Mouse (Mus musculus): ENCODE results near the gene Psmd9. TPM values are rescaled to one million over a fixed set of nuclear protein-coding genes. Genes with fewer than 3 reads are reported as not detected.

Gene Psmd9
- polyA plus RNA-seq, 1 experiment from 2014 or later: 51.4 TPM

DNA sequence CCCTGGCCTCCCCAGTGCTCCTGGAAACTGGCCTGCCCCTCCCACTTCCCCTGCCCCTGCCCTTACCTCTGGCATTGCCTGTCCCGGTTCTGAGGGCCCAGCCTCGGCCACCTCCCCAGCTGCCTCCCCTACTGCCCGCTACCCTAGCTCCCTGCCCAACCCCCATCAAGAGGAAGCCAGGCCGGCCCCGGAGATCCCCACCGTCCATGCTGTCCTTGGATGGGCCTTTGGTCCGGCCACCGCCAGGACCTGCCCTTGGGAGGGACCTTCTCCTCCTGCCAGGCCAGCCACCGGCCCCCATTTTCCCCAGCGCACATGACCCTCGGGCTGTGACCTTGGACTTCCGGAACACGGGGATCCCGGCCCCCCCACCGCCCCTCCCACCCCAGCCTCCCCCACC is 8.9 kb upstream of the Psmd9 start:
- no peak overlapping the region for H3K27ac ChIP-seq (replicated peaks)
- H3K9ac ChIP-seq (ENCODE audit: low read length): no peak overlapping the region
- H3K4me3 ChIP-seq (ENCODE audit: low read depth, low read length): no peak overlapping the region
- peaks cover 59% of the 10 kb centered on the region for H3K36me3 ChIP-seq (ENCODE audit: control insufficient read depth, insufficient read depth, low read length)
- H3K9me3 ChIP-seq (ENCODE audit: control insufficient read depth, low read length): no peaks in the 10 kb centered on the region
- H3K27me3 ChIP-seq (ENCODE audit: control insufficient read depth, insufficient read depth, low read length): no peaks in the 10 kb centered on the region
- H3K4me2 ChIP-seq (replicated peaks; ENCODE audit: low read depth): no peak overlapping the region
- H3K4me1 ChIP-seq (replicated peaks; ENCODE audit: control insufficient read depth, insufficient read depth): no peaks in the 10 kb centered on the region
- TF ChIP-seq EP300 (optimal IDR thresholded peaks at IDR 0.05): no peak
- no peak for TF ChIP-seq CTCF (IDR thresholded peaks at IDR 0.05; ENCODE audit: low read depth)
- ATAC-seq (ENCODE audit: low FRiP score, low TSS enrichment) (no peak), DNase-seq (ENCODE audit: low spot score) (no peak)
- 91% methylated on average over 13 of the region's 15 CpGs for WGBS

DNA sequence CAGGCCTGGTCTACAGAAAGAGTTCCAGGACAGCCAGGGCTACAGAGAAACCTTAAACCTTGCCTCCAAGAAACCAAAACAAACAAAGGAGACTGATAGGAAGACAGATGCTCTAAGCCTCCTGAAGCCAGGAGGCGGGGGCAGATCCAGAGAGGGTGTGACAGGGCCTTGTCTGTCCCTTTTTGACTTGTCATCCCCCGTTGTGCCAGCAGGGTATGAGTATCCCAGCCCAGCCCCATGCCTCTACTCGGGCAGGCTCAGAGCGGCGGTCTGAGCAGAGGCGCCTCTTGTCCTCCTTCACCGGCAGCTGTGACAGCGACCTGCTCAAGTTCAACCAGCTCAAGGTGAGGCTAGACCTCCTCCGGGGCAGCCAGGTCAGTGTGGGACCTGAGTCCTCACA is 6.3 kb upstream of the Psmd9 start:
- Histone ChIP-seq H3K27me3 (ENCODE audit: control insufficient read depth, insufficient read depth, low read length) (no peaks in the 10 kb centered on the region), H3K4me2 (replicated peaks; ENCODE audit: low read depth) (no peak overlapping the region), H3K36me3 (ENCODE audit: control insufficient read depth, insufficient read depth, low read length) (peaks cover 63% of the 10 kb centered on the region), H3K4me3 (ENCODE audit: low read depth, low read length) (no peak overlapping the region), H3K9ac (ENCODE audit: low read length) (no peak overlapping the region), H3K9me3 (ENCODE audit: control insufficient read depth, low read length) (no peaks in the 10 kb centered on the region), H3K4me1 (replicated peaks; ENCODE audit: control insufficient read depth, insufficient read depth) (no peaks in the 10 kb centered on the region), H3K27ac (replicated peaks) (no peak overlapping the region)
- ATAC-seq (ENCODE audit: low FRiP score, low TSS enrichment) (0 out of 2 replicates have a peak, but pooled peaks have one; percentile 27), DNase-seq (ENCODE audit: low spot score) (no peak)
- WGBS: 77% methylated on average over 9 of the region's 9 CpGs
- no peak for TF ChIP-seq EP300 (optimal IDR thresholded peaks at IDR 0.05)
- no peak for TF ChIP-seq CTCF (IDR thresholded peaks at IDR 0.05; ENCODE audit: low read depth)

DNA sequence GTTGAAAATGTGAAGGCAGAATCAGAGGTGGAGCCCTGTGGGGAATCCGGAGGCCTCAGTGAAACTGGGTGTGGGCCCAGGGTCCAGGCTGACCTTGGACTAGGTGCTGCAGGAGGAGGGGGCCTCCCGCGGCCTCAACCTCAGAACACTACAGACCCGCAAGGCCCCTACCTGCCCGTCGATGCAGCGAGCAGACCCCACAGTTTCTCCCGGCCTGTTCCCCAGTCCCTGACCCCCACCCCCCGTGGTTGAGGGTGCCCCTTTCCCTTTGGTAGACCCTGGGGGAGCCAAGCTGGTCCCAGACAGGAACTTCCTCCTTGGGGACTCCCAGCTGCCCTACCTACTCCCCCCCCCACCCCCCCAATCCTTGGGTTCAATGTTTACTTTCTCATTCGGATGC is 2.8 kb upstream of the Psmd9 start:
- Histone ChIP-seq H3K27me3 (ENCODE audit: control insufficient read depth, insufficient read depth, low read length) (no peaks in the 10 kb centered on the region), H3K4me2 (replicated peaks; ENCODE audit: low read depth) (no peak overlapping the region), H3K4me1 (replicated peaks; ENCODE audit: control insufficient read depth, insufficient read depth) (no peaks in the 10 kb centered on the region), H3K27ac (replicated peaks) (no peak overlapping the region), H3K36me3 (ENCODE audit: control insufficient read depth, insufficient read depth, low read length) (peaks cover 36% of the 10 kb centered on the region), H3K9ac (ENCODE audit: low read length) (no peak overlapping the region), H3K4me3 (ENCODE audit: low read depth, low read length) (no peak overlapping the region), H3K9me3 (ENCODE audit: control insufficient read depth, low read length) (no peaks in the 10 kb centered on the region)
- ATAC-seq (ENCODE audit: low FRiP score, low TSS enrichment) (no peak), DNase-seq (ENCODE audit: low spot score) (no peak)
- no peak for TF ChIP-seq CTCF (IDR thresholded peaks at IDR 0.05; ENCODE audit: low read depth)
- TF ChIP-seq EP300 (optimal IDR thresholded peaks at IDR 0.05): no peak
- 76% methylated on average over 10 of the region's 10 CpGs for WGBS

DNA sequence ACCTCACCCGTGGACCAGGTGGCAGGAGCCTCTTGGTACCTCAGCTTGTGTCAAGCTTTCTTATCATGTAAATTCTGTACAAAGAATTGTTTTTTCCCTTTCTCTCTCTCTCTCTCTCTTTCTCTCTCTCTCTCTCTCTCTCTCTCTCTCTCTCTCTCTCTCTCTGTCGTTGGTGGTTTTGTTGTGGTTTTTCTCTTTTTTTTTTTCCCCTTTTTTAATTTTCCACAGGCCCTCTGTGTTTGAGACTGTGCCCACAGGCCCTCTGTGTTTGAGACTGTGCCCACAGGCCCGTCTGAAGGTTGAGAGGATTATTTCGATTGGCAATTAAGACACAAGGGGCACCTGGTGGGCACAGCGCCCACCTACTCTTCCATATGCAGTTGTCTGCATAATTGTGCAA is 1.6 kb upstream of the Psmd9 start:
- Histone ChIP-seq H3K4me1 (replicated peaks; ENCODE audit: control insufficient read depth, insufficient read depth) (no peaks in the 10 kb centered on the region; the same call in 1 of the 2 replicates), H3K4me3 (ENCODE audit: low read depth, low read length) (no peak overlapping the region), H3K4me2 (replicated peaks; ENCODE audit: low read depth) (no peak overlapping the region), H3K36me3 (ENCODE audit: control insufficient read depth, insufficient read depth, low read length) (peaks cover 32% of the 10 kb centered on the region), H3K27ac (replicated peaks) (no peak overlapping the region), H3K27me3 (ENCODE audit: control insufficient read depth, insufficient read depth, low read length) (no peaks in the 10 kb centered on the region), H3K9me3 (ENCODE audit: control insufficient read depth, low read length) (no peaks in the 10 kb centered on the region), H3K9ac (ENCODE audit: low read length) (no peak overlapping the region)
- DNase-seq (ENCODE audit: low spot score) (no peak), ATAC-seq (ENCODE audit: low FRiP score, low TSS enrichment) (no peak)
- no peak for TF ChIP-seq EP300 (optimal IDR thresholded peaks at IDR 0.05)
- no peak for TF ChIP-seq CTCF (IDR thresholded peaks at IDR 0.05; ENCODE audit: low read depth)
- 56% methylated on average over 5 of the region's 5 CpGs for WGBS

DNA sequence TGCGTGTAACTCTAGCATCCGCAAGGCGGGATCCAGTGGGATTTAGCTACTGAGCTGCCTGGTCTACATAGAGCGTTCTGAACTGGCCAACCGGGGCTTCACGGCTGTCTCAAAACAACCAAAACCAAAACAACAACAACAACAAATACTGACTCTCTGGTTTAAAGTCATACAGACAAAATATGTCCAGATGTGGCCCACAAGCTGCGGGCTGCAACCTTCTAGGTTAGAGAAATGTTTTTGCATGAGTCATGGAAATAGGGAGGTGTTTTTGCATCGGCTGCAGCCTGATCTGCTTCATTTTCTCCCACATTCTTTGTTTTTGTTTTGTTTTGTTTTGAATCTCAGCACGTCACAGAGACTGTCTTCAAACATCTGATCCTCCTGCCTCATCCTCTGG is 1.2 kb downstream of the Psmd9 start:
- no peak overlapping the region for H3K9ac ChIP-seq (ENCODE audit: low read length)
- H3K9me3 ChIP-seq (ENCODE audit: control insufficient read depth, low read length): no peaks in the 10 kb centered on the region
- H3K27ac ChIP-seq (replicated peaks): no peak overlapping the region
- H3K36me3 ChIP-seq (ENCODE audit: control insufficient read depth, insufficient read depth, low read length): peaks cover 14% of the 10 kb centered on the region
- DNase-seq (ENCODE audit: low spot score): no peak
- no peak overlapping the region for H3K4me2 ChIP-seq (replicated peaks; ENCODE audit: low read depth)
- no peak for ATAC-seq (ENCODE audit: low FRiP score, low TSS enrichment)
- no peaks in the 10 kb centered on the region for H3K27me3 ChIP-seq (ENCODE audit: control insufficient read depth, insufficient read depth, low read length)
- TF ChIP-seq CTCF (IDR thresholded peaks at IDR 0.05; ENCODE audit: low read depth): no peak
- TF ChIP-seq EP300 (optimal IDR thresholded peaks at IDR 0.05): no peak
- 73% methylated on average over 9 of the region's 9 CpGs for WGBS
- H3K4me1 ChIP-seq (replicated peaks; ENCODE audit: control insufficient read depth, insufficient read depth): no peaks in the 10 kb centered on the region; the same call in 1 of the 2 replicates
- no peak overlapping the region for H3K4me3 ChIP-seq (ENCODE audit: low read depth, low read length)

DNA sequence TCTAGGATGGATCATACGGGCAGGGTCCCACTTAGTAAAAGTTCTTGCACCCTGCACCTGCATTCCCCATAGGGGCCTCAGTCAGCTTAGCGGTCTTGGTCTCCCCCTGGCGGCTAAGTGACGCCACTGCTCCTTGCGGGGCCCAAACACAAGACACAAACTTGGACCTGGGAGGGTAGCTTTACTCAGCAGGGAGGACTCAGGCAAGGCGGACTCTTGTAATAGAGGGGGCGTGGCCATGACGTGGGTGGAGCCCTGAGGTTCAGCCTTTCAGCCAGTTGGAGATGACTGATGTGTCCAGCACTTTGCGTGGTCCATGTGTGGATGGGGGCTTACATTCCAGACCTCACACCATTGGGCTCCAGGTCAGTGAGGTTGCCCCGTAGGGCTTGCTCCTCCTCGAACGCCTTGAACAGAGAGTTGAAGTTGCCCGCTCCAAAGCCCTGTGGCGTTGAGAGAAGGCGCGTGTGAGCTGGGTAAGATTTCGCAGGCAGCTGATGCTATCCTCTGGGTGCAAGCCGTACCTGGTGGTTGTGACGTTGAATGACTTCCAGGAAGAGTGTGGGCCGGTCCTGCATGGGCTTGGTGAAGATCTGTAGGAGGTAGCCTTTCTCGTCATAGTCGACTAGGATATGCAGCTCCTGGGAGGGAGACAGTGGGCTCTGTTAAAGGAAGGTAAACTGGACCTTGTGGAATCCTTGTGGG is 2.6 kb downstream of the Psmd9 start:
- H3K4me2 ChIP-seq (replicated peaks; ENCODE audit: low read depth): peak overlapping the region; percentile 44
- ATAC-seq (ENCODE audit: low FRiP score, low TSS enrichment) (peak; percentile 92), DNase-seq (ENCODE audit: low spot score) (peak; percentile 91)
- H3K36me3 ChIP-seq (ENCODE audit: control insufficient read depth, insufficient read depth, low read length): peaks cover under 1% of the 10 kb centered on the region
- no peaks in the 10 kb centered on the region; the same call in 1 of the 2 replicates for H3K4me1 ChIP-seq (replicated peaks; ENCODE audit: control insufficient read depth, insufficient read depth)
- no peaks in the 10 kb centered on the region for H3K9me3 ChIP-seq (ENCODE audit: control insufficient read depth, low read length)
- peak overlapping the region; percentile 13; the same call in 1 of the 2 replicates for H3K4me3 ChIP-seq (ENCODE audit: low read depth, low read length)
- TF ChIP-seq CTCF (IDR thresholded peaks at IDR 0.05; ENCODE audit: low read depth): peak; percentile 100
- no peak for TF ChIP-seq EP300 (optimal IDR thresholded peaks at IDR 0.05)
- no peak overlapping the region for H3K27ac ChIP-seq (replicated peaks)
- 11% methylated on average over 22 of the region's 22 CpGs for WGBS
- H3K9ac ChIP-seq (ENCODE audit: low read length): peak overlapping the region; percentile 23; the same call in 1 of the 2 replicates
- no peaks in the 10 kb centered on the region for H3K27me3 ChIP-seq (ENCODE audit: control insufficient read depth, insufficient read depth, low read length)
